Mouse (Mus musculus): ENCODE results near the gene Tulp3. TPM values are rescaled to one million over a fixed set of nuclear protein-coding genes. Genes with fewer than 3 reads are reported as not detected.

The Tulp3 gene
- polyA plus RNA-seq, 1 experiment, result 5.2 TPM

- Histone ChIP-seq H3K4me3 (ENCODE audit: insufficient read depth, low read length) (no peak overlapping the region), H3K27ac (ENCODE audit: insufficient read depth, low read depth, low read length) (no peak overlapping the region), H3K4me1 (ENCODE audit: control insufficient read depth, insufficient read depth, low read length) (no peaks in the 10 kb centered on the region)
- TF ChIP-seq POLR2A (IDR thresholded peaks at IDR 0.05; ENCODE audit: borderline replicate concordance, low read depth, low read length) (no peak), CTCF (IDR thresholded peaks at IDR 0.05; ENCODE audit: low read depth, low read length) (no peak)
Measured at GRCm38 (mm10) chr6:128282126-128282525, 73.5 kb downstream of the Tulp3 start.

- no peak overlapping the region for H3K27ac ChIP-seq (ENCODE audit: insufficient read depth, low read depth, low read length)
- no peaks in the 10 kb centered on the region for H3K4me1 ChIP-seq (ENCODE audit: control insufficient read depth, insufficient read depth, low read length)
- no peak overlapping the region for H3K4me3 ChIP-seq (ENCODE audit: insufficient read depth, low read length)
- TF ChIP-seq POLR2A (IDR thresholded peaks at IDR 0.05; ENCODE audit: borderline replicate concordance, low read depth, low read length) (no peak), CTCF (IDR thresholded peaks at IDR 0.05; ENCODE audit: low read depth, low read length) (no peak)
Measured at GRCm38 (mm10) chr6:128280472-128281145, 75.0 kb downstream of the Tulp3 start.

GRCm38 (mm10) chr6:128279608-128280007, 76.0 kb downstream of the Tulp3 start:
- no peak for TF ChIP-seq CTCF (IDR thresholded peaks at IDR 0.05; ENCODE audit: low read depth, low read length)
- TF ChIP-seq POLR2A (IDR thresholded peaks at IDR 0.05; ENCODE audit: borderline replicate concordance, low read depth, low read length), result no peak
- H3K4me1 ChIP-seq (ENCODE audit: control insufficient read depth, insufficient read depth, low read length), result no peaks in the 10 kb centered on the region
- H3K4me3 ChIP-seq (ENCODE audit: insufficient read depth, low read length), result no peak overlapping the region
- H3K27ac ChIP-seq (ENCODE audit: insufficient read depth, low read depth, low read length), result no peak overlapping the region

GRCm38 (mm10) chr6:128279099-128279498, 76.6 kb downstream of the Tulp3 start:
- Histone ChIP-seq H3K4me1 (ENCODE audit: control insufficient read depth, insufficient read depth, low read length) (no peaks in the 10 kb centered on the region), H3K27ac (ENCODE audit: insufficient read depth, low read depth, low read length) (no peak overlapping the region), H3K4me3 (ENCODE audit: insufficient read depth, low read length) (no peak overlapping the region)
- TF ChIP-seq POLR2A (IDR thresholded peaks at IDR 0.05; ENCODE audit: borderline replicate concordance, low read depth, low read length), result no peak
- TF ChIP-seq CTCF (IDR thresholded peaks at IDR 0.05; ENCODE audit: low read depth, low read length), result no peak

- TF ChIP-seq POLR2A (IDR thresholded peaks at IDR 0.05; ENCODE audit: borderline replicate concordance, low read depth, low read length) (no peak), CTCF (IDR thresholded peaks at IDR 0.05; ENCODE audit: low read depth, low read length) (no peak)
- Histone ChIP-seq H3K27ac (ENCODE audit: insufficient read depth, low read depth, low read length) (no peak overlapping the region), H3K4me3 (ENCODE audit: insufficient read depth, low read length) (no peak overlapping the region), H3K4me1 (ENCODE audit: control insufficient read depth, insufficient read depth, low read length) (no peaks in the 10 kb centered on the region)
Measured at GRCm38 (mm10) chr6:128277132-128278085, 78.2 kb downstream of the Tulp3 start.

- no peak overlapping the region for H3K27ac ChIP-seq (ENCODE audit: insufficient read depth, low read depth, low read length)
- H3K4me3 ChIP-seq (ENCODE audit: insufficient read depth, low read length), result no peak overlapping the region
- no peaks in the 10 kb centered on the region for H3K4me1 ChIP-seq (ENCODE audit: control insufficient read depth, insufficient read depth, low read length)
- TF ChIP-seq POLR2A (IDR thresholded peaks at IDR 0.05; ENCODE audit: borderline replicate concordance, low read depth, low read length) (no peak), CTCF (IDR thresholded peaks at IDR 0.05; ENCODE audit: low read depth, low read length) (no peak)
Measured at GRCm38 (mm10) chr6:128276349-128276748, 79.3 kb downstream of the Tulp3 start.

- Histone ChIP-seq H3K27ac (ENCODE audit: insufficient read depth, low read depth, low read length) (no peak overlapping the region), H3K4me3 (ENCODE audit: insufficient read depth, low read length) (no peak overlapping the region), H3K4me1 (ENCODE audit: control insufficient read depth, insufficient read depth, low read length) (no peaks in the 10 kb centered on the region)
- TF ChIP-seq POLR2A (IDR thresholded peaks at IDR 0.05; ENCODE audit: borderline replicate concordance, low read depth, low read length) (no peak), CTCF (IDR thresholded peaks at IDR 0.05; ENCODE audit: low read depth, low read length) (no peak)
Measured at GRCm38 (mm10) chr6:128275506-128276064, 80.1 kb downstream of the Tulp3 start.

GRCm38 (mm10) chr6:128273507-128273906, 82.1 kb downstream of the Tulp3 start:
- Histone ChIP-seq H3K4me1 (ENCODE audit: control insufficient read depth, insufficient read depth, low read length) (no peaks in the 10 kb centered on the region), H3K27ac (ENCODE audit: insufficient read depth, low read depth, low read length) (no peak overlapping the region), H3K4me3 (ENCODE audit: insufficient read depth, low read length) (no peak overlapping the region)
- no peak for TF ChIP-seq CTCF (IDR thresholded peaks at IDR 0.05; ENCODE audit: low read depth, low read length)
- no peak for TF ChIP-seq POLR2A (IDR thresholded peaks at IDR 0.05; ENCODE audit: borderline replicate concordance, low read depth, low read length)

GRCm38 (mm10) chr6:128272754-128273153, 82.9 kb downstream of the Tulp3 start:
- Histone ChIP-seq H3K4me1 (ENCODE audit: control insufficient read depth, insufficient read depth, low read length) (no peaks in the 10 kb centered on the region), H3K4me3 (ENCODE audit: insufficient read depth, low read length) (no peak overlapping the region), H3K27ac (ENCODE audit: insufficient read depth, low read depth, low read length) (no peak overlapping the region)
- TF ChIP-seq POLR2A (IDR thresholded peaks at IDR 0.05; ENCODE audit: borderline replicate concordance, low read depth, low read length), result no peak
- TF ChIP-seq CTCF (IDR thresholded peaks at IDR 0.05; ENCODE audit: low read depth, low read length), result no peak

Other genes with a start within 250 kb of the Tulp3 start
- 0.65 and 1.7 TPM in 2 replicates for gene Tspan9, start 212.3 kb downstream of the Tulp3 start, polyA plus RNA-seq (2012; ENCODE audit: insufficient read depth, insufficient read length, missing spikeins)
- not detected in 2 replicates for gene Tead4, start 55.0 kb downstream of the Tulp3 start, polyA plus RNA-seq (2012; ENCODE audit: insufficient read depth, insufficient read length, missing spikeins)
- gene Rhno1, start 7.1 kb upstream of the Tulp3 start, polyA plus RNA-seq (2012; ENCODE audit: insufficient read depth, insufficient read length, missing spikeins), result 27.3 and 33.3 TPM in 2 replicates
- gene Foxm1, start 7.1 kb upstream of the Tulp3 start, polyA plus RNA-seq (2012; ENCODE audit: insufficient read depth, insufficient read length, missing spikeins), result 27.4 and 31.7 TPM in 2 replicates
- not detected in 2 replicates for gene Tex52, start 19.6 kb upstream of the Tulp3 start, polyA plus RNA-seq (2012; ENCODE audit: insufficient read depth, insufficient read length, missing spikeins)
- gene Gm44596, start 19.7 kb upstream of the Tulp3 start, polyA plus RNA-seq (2012; ENCODE audit: insufficient read depth, insufficient read length, missing spikeins), result not detected in 2 replicates
- not detected in 2 replicates for gene Nrip2, start 43.4 kb upstream of the Tulp3 start, polyA plus RNA-seq (2012; ENCODE audit: insufficient read depth, insufficient read length, missing spikeins)
- gene Itfg2, start 69.1 kb upstream of the Tulp3 start, polyA plus RNA-seq (2012; ENCODE audit: insufficient read depth, insufficient read length, missing spikeins), result 5.5 and 6.8 TPM in 2 replicates
- 28.9 and 32.7 TPM in 2 replicates for gene Fkbp4, start 82.8 kb upstream of the Tulp3 start, polyA plus RNA-seq (2012; ENCODE audit: insufficient read depth, insufficient read length, missing spikeins)
- not detected in 2 replicates for gene Pzp, start 170.9 kb upstream of the Tulp3 start, polyA plus RNA-seq (2012; ENCODE audit: insufficient read depth, insufficient read length, missing spikeins)
- gene A2ml1, start 225.8 kb upstream of the Tulp3 start, polyA plus RNA-seq (2012; ENCODE audit: insufficient read depth, insufficient read length, missing spikeins), result 0.84 TPM in 1 of 2 replicates, not detected in the other

Data from bone marrow macrophage, adult 2 months (primary cell).